Mouse (Mus musculus): ENCODE data around the gene Fam240a. TPM values are rescaled to one million over a fixed set of nuclear protein-coding genes. Genes with fewer than 3 reads are reported as not detected.

Gene Fam240a
- polyA plus RNA-seq, 1 experiment from 2014 or later = not detected

DNA sequence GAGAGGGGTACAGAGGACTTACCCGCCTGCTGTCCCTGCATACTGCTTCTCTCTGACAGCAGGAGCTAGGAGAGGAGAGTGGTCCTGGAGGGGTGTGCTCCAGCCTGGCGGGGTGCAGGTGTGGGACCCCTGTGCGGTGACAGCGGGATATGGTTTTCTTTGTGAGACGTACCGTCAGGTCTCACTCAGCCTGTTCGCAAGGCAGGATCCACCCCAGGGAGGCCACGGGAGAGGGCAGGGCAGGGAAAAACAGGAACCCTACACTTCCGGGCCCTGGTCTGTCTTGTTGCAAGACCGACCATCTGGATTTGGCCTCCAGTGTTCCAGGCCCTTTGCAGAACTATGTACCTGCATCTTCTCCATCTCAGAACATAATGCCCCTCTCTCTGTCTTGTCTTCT is 23.2 kb downstream of the Fam240a start:
- Histone ChIP-seq H3K9me3 (ENCODE audit: control insufficient read depth, low read length) (no peaks in the 10 kb centered on the region), H3K4me2 (replicated peaks; ENCODE audit: low read depth, low read length) (no peak overlapping the region), H3K27me3 (ENCODE audit: control insufficient read depth, insufficient read depth, low read length) (no peaks in the 10 kb centered on the region), H3K9ac (ENCODE audit: low read depth, low read length) (no peak overlapping the region), H3K4me3 (ENCODE audit: low read depth, low read length) (no peak overlapping the region), H3K36me3 (ENCODE audit: control insufficient read depth, insufficient read depth, low read length) (no peaks in the 10 kb centered on the region), H3K4me1 (replicated peaks; ENCODE audit: control insufficient read depth, insufficient read depth, low read length) (peaks cover 6% of the 10 kb centered on the region; the same call in 1 of the 2 replicates), H3K27ac (ENCODE audit: low read depth, low read length) (no peak overlapping the region)
- ATAC-seq (ENCODE audit: low FRiP score) (no peak), DNase-seq (ENCODE audit: low spot score) (no peak)
- 60% methylated on average over 10 of the region's 10 CpGs for WGBS

DNA sequence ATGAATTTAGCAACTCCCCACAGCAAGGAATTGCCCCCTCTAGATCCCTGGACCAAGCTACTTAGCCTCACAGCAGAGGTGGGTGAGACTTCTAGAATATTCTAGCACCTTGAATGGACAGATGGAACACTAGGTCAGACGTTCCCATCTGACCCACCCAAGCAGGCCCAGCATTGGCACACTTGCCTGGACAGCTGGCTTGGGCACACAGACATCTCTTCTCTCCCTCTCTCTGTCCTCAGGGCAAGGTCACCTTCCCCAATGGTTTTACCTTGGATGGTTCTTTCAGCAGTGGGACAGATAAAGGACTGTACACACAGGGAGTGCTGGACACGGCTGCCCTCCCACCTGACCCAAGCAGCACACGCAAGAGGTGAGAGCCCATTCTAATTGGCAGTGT is 24.1 kb downstream of the Fam240a start:
- 91% methylated on average over 3 of the region's 3 CpGs for WGBS
- H3K9me3 ChIP-seq (ENCODE audit: control insufficient read depth, low read length) = no peaks in the 10 kb centered on the region
- peaks cover 6% of the 10 kb centered on the region; the same call in 1 of the 2 replicates for H3K4me1 ChIP-seq (replicated peaks; ENCODE audit: control insufficient read depth, insufficient read depth, low read length)
- no peaks in the 10 kb centered on the region for H3K27me3 ChIP-seq (ENCODE audit: control insufficient read depth, insufficient read depth, low read length)
- no peaks in the 10 kb centered on the region for H3K36me3 ChIP-seq (ENCODE audit: control insufficient read depth, insufficient read depth, low read length)
- ATAC-seq (ENCODE audit: low FRiP score) (no peak), DNase-seq (ENCODE audit: low spot score) (no peak)
- no peak overlapping the region for H3K4me3 ChIP-seq (ENCODE audit: low read depth, low read length)
- H3K9ac ChIP-seq (ENCODE audit: low read depth, low read length) = no peak overlapping the region
- no peak overlapping the region for H3K27ac ChIP-seq (ENCODE audit: low read depth, low read length)
- no peak overlapping the region for H3K4me2 ChIP-seq (replicated peaks; ENCODE audit: low read depth, low read length)

DNA sequence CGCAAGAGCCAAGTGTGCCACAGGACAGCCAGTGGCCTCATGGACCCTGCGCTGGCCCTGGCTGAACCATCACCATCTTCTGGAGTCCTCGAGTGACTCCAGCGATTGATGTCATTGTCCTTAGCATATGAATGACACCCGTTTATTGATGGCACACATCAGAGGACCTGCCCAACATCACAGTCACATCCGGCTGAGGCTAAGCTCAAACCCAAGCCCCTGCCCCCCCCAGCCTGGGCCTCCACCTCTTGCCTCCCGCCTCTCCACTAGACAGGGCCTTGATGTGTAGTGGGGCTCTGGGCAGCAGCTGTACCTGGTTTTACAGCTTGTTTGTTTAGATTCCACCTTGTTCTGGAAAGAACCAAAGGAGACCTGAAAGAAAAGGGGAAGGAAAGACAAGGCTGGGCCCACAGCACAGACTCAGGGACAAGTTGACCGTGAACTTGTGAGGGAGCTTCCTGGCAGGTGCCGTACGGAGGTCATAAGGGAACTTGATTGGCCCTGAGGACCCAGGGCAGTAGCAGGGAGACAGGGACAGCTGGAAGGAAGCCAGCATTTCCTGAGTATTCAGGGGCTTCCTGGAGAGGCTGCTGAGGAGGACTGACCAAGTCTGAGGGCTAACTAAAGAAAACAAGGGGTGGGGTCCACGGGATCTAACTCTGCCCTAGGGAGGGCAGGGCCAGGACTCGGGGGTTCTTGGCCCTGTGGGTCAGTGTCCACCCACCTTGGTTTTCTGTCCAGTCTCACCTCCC is 25.4 kb downstream of the Fam240a start:
- Histone ChIP-seq H3K4me1 (replicated peaks; ENCODE audit: control insufficient read depth, insufficient read depth, low read length) (peaks cover 4% of the 10 kb centered on the region; the same call in 1 of the 2 replicates), H3K27me3 (ENCODE audit: control insufficient read depth, insufficient read depth, low read length) (no peaks in the 10 kb centered on the region), H3K27ac (ENCODE audit: low read depth, low read length) (no peak overlapping the region), H3K4me2 (replicated peaks; ENCODE audit: low read depth, low read length) (no peak overlapping the region), H3K4me3 (ENCODE audit: low read depth, low read length) (no peak overlapping the region), H3K36me3 (ENCODE audit: control insufficient read depth, insufficient read depth, low read length) (no peaks in the 10 kb centered on the region), H3K9ac (ENCODE audit: low read depth, low read length) (no peak overlapping the region), H3K9me3 (ENCODE audit: control insufficient read depth, low read length) (no peaks in the 10 kb centered on the region)
- DNase-seq (ENCODE audit: low spot score) (no peak), ATAC-seq (ENCODE audit: low FRiP score) (no peak)
- WGBS = 78% methylated on average over 12 of the region's 12 CpGs

DNA sequence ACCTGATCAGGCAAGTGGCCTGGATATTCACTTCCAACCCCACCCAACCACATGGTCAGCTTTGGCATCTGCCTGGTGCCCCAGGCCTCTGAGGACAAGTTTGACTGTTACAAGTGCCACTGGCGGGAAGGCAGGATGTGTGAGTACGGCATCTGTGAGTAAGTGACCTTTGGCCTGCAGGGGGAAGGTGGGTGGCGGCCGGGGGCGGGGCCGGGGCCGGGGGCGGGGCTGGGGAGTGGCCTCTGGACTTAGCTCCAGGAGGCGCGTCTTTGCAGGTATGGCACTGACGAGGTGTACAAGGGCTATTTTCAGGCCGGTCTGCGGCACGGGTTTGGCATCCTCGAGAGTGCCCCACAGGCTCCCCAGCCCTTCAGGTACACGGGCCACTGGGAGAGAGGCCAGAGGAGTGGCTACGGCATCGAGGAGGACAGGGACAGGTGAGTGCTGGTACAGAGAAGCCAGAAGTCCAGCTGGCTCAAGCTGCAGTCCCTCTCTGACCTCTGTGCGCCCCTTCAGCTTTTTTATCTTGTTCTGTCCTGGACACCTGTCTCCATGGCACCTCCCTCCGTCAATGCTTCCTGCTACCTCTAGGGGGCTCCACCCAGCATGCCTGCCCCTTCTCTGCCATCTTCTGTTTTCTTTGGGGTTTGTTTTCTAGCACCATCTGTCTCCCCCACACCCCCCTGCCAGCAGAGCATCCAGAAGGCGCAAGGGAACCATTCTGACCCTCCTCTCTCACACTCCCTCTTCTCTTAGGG is 26.5 kb downstream of the Fam240a start:
- no peak overlapping the region for H3K4me3 ChIP-seq (ENCODE audit: low read depth, low read length)
- no peak overlapping the region for H3K27ac ChIP-seq (ENCODE audit: low read depth, low read length)
- no peak for DNase-seq (ENCODE audit: low spot score)
- WGBS = 17% methylated on average over 21 of the region's 21 CpGs
- H3K27me3 ChIP-seq (ENCODE audit: control insufficient read depth, insufficient read depth, low read length) = no peaks in the 10 kb centered on the region
- H3K4me2 ChIP-seq (replicated peaks; ENCODE audit: low read depth, low read length) = no peak overlapping the region
- no peak for ATAC-seq (ENCODE audit: low FRiP score)
- H3K9me3 ChIP-seq (ENCODE audit: control insufficient read depth, low read length) = no peaks in the 10 kb centered on the region
- no peaks in the 10 kb centered on the region for H3K36me3 ChIP-seq (ENCODE audit: control insufficient read depth, insufficient read depth, low read length)
- no peak overlapping the region for H3K9ac ChIP-seq (ENCODE audit: low read depth, low read length)
- H3K4me1 ChIP-seq (replicated peaks; ENCODE audit: control insufficient read depth, insufficient read depth, low read length) = no peaks in the 10 kb centered on the region

DNA sequence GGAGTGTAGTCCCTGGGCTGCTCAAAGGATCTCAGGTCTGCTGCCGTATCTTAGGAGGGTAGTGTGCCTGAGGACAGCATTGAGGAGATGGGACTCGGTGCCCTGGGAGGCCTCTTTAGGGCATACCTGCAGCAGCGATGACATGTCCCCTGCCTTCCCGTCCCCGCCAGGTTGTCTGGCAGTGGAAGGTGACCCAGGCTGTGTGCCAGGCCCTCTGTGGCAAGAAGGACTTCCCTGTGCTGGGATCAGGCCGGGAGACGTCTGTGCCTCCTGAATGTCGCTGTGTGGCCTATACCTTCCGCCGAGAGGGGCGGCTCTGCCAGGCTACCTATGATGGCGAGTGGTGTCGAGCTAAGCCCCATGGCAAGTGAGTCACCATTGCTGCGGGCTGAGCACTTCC is 27.7 kb downstream of the Fam240a start:
- Histone ChIP-seq H3K4me2 (replicated peaks; ENCODE audit: low read depth, low read length) (no peak overlapping the region), H3K36me3 (ENCODE audit: control insufficient read depth, insufficient read depth, low read length) (no peaks in the 10 kb centered on the region), H3K27me3 (ENCODE audit: control insufficient read depth, insufficient read depth, low read length) (no peaks in the 10 kb centered on the region), H3K27ac (ENCODE audit: low read depth, low read length) (no peak overlapping the region), H3K4me1 (replicated peaks; ENCODE audit: control insufficient read depth, insufficient read depth, low read length) (no peaks in the 10 kb centered on the region), H3K9me3 (ENCODE audit: control insufficient read depth, low read length) (no peaks in the 10 kb centered on the region), H3K9ac (ENCODE audit: low read depth, low read length) (no peak overlapping the region), H3K4me3 (ENCODE audit: low read depth, low read length) (no peak overlapping the region)
- ATAC-seq (ENCODE audit: low FRiP score) = no peak
- WGBS = 94% methylated on average over 14 of the region's 14 CpGs
- no peak for DNase-seq (ENCODE audit: low spot score)

DNA sequence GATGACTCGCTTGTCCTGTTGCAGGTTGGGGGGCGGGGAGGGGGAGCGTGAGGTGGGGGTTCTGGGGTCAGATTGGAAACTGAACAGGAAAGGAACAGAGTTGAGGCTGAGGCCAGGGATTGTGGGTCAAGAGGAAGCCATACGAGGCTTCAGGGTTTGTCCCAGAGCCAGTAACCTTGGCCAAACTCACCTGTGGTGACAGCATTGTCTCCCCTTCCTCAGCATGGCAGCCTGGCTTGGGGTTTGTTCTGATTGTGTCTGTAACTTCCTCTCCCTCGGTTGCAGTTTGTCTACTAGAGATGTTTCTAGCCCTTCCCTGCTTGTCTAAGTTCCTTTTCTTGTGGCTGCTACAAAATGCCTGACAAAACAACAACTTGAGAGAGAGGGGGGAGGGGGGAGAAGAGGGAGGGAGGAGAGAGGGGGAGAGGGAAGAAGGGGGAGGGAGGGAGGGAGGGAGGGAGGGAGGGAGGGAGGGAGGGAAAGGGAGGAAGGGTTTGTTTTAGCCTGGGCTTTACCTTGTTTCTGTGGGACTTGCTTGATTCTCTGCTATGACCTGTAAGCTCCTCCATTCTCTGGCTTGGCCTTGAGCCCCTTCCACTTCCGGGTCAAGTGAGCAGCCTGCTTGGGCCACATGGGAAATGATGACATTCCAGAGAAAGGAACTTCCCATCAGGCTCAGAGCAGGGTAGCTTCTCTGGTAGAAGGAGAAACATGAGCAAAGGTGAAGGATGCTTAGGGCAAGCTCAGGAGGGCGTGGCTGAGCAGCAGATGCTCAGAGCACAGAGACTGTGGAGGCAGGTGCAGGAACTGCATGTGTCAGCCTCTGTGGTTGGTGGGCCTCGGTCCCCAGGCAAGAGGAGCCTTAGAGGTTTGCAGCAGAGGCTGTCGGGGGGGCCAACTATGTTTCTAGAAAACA is 29.0 kb downstream of the Fam240a start:
- Histone ChIP-seq H3K27ac (ENCODE audit: low read depth, low read length) (no peak overlapping the region), H3K4me3 (ENCODE audit: low read depth, low read length) (no peak overlapping the region), H3K36me3 (ENCODE audit: control insufficient read depth, insufficient read depth, low read length) (no peaks in the 10 kb centered on the region), H3K4me1 (replicated peaks; ENCODE audit: control insufficient read depth, insufficient read depth, low read length) (no peaks in the 10 kb centered on the region), H3K27me3 (ENCODE audit: control insufficient read depth, insufficient read depth, low read length) (no peaks in the 10 kb centered on the region), H3K9ac (ENCODE audit: low read depth, low read length) (no peak overlapping the region), H3K4me2 (replicated peaks; ENCODE audit: low read depth, low read length) (no peak overlapping the region), H3K9me3 (ENCODE audit: control insufficient read depth, low read length) (no peaks in the 10 kb centered on the region)
- 73% methylated on average over 9 of the region's 9 CpGs for WGBS
- DNase-seq (ENCODE audit: low spot score) (no peak), ATAC-seq (ENCODE audit: low FRiP score) (no peak)

DNA sequence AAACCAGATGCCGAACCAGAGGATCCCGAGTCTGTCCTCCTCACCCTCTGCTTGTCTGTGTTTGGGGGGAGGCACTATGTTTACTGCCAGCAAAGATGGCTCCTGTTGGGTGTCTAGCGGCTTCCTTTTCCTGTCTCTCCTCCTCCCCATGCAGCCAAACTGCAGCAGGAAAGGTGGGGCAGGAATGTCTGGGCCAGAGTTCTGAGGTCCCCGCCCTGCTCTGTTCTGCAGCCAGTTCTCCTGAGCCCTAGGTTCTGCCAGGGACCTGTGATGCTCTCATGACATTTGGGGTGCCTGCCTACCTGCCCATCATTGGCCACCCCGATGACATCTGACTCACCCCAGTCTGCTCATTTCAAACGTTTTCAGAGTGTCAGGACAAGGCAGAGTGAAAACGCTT is 34.7 kb downstream of the Fam240a start:
- no peak for DNase-seq (ENCODE audit: low spot score)
- 76% methylated on average over 7 of the region's 7 CpGs for WGBS
- peaks cover 34% of the 10 kb centered on the region for H3K27me3 ChIP-seq (ENCODE audit: control insufficient read depth, insufficient read depth, low read length)

DNA sequence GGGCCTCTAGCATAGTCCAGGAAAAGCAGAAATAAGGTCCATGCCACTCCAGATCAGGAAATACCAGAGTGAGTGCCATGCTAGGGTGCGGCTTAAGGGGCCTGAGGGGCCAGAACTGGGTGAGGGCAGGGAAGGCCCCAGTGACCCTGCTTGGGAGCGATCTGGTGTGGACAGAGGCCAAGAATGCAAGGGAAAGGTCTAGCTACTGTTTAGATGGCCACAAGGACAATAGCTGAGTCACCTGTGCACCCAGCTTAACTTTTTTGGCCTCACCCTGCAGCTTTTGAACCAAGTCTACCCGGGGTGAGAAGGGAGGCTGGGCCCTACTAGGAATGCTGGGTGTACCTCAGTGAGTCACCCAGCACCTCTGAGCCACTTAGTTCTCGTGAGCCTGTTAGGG is 35.9 kb downstream of the Fam240a start:
- Histone ChIP-seq H3K27ac (ENCODE audit: low read depth, low read length) (no peak overlapping the region), H3K4me3 (ENCODE audit: low read depth, low read length) (peak overlapping the region; percentile 48), H3K4me1 (replicated peaks; ENCODE audit: control insufficient read depth, insufficient read depth, low read length) (peaks cover 6% of the 10 kb centered on the region), H3K4me2 (replicated peaks; ENCODE audit: low read depth, low read length) (peak overlapping the region; percentile 83; the same call in 1 of the 2 replicates), H3K27me3 (ENCODE audit: control insufficient read depth, insufficient read depth, low read length) (peaks cover 34% of the 10 kb centered on the region), H3K9me3 (ENCODE audit: control insufficient read depth, low read length) (no peaks in the 10 kb centered on the region), H3K36me3 (ENCODE audit: control insufficient read depth, insufficient read depth, low read length) (no peaks in the 10 kb centered on the region), H3K9ac (ENCODE audit: low read depth, low read length) (no peak overlapping the region)
- DNase-seq (ENCODE audit: low spot score) (no peak), ATAC-seq (ENCODE audit: low FRiP score) (no peak)
- WGBS = 70% methylated on average over 4 of the region's 4 CpGs

More for the DNA sequence above, 34.7 kb downstream of the Fam240a start:
- Histone ChIP-seq H3K9ac (ENCODE audit: low read depth, low read length) (no peak overlapping the region), H3K4me1 (replicated peaks; ENCODE audit: control insufficient read depth, insufficient read depth, low read length) (peaks cover 6% of the 10 kb centered on the region), H3K9me3 (ENCODE audit: control insufficient read depth, low read length) (no peaks in the 10 kb centered on the region), H3K4me2 (replicated peaks; ENCODE audit: low read depth, low read length) (no peak overlapping the region), H3K36me3 (ENCODE audit: control insufficient read depth, insufficient read depth, low read length) (no peaks in the 10 kb centered on the region), H3K4me3 (ENCODE audit: low read depth, low read length) (no peak overlapping the region), H3K27ac (ENCODE audit: low read depth, low read length) (no peak overlapping the region)
- ATAC-seq (ENCODE audit: low FRiP score) = no peak

Data from hindbrain, embryonic 11.5 days (tissue).